ENCODE assay signal across 8 mouse cellular contexts in genomic region chr9:108782836-108783547, GRCm38 (mm10). TPM values are rescaled to one million over a fixed set of nuclear protein-coding genes. Genes with fewer than 3 reads are reported as not detected.
A peak's percentile ranks its signal among the peaks of the same experiment; 100 is the strongest.
DNase-seq lines count a peak whose midpoint lies in the region; ATAC-seq lines count a peak whose summit lies in the region.

No protein-coding gene starts in this region.

- peak overlapping the region; percentile 90 for H3K4me3 ChIP-seq in kidney, embryonic 16.5 days (ENCODE audit: low read length)
- H3K4me3 ChIP-seq in hindbrain, embryonic 15.5 days: peak overlapping the region; percentile 69

- H3K27ac ChIP-seq in kidney, embryonic 16.5 days (ENCODE audit: low read length): no peak overlapping the region
- H3K27ac ChIP-seq in hindbrain, embryonic 15.5 days (replicated peaks): peak overlapping the region; percentile 95

- H3K4me1 ChIP-seq in kidney, embryonic 16.5 days (ENCODE audit: insufficient read depth, low read length): peaks cover 45% of the 10 kb centered on the region
- peaks cover 44% of the 10 kb centered on the region for H3K4me1 ChIP-seq in hindbrain, embryonic 15.5 days (replicated peaks)

- no peaks in the 10 kb centered on the region for H3K9me3 ChIP-seq in kidney, embryonic 16.5 days (ENCODE audit: low read length)
- H3K9me3 ChIP-seq in hindbrain, embryonic 15.5 days: no peaks in the 10 kb centered on the region

- H3K27me3 ChIP-seq in kidney, embryonic 16.5 days (ENCODE audit: insufficient read depth, low read length): no peaks in the 10 kb centered on the region
- H3K27me3 ChIP-seq in hindbrain, embryonic 15.5 days: no peaks in the 10 kb centered on the region

- ATAC-seq in kidney, embryonic 16.5 days (ENCODE audit: low FRiP score, low TSS enrichment): 0 out of 2 replicates have a peak, but pooled peaks have one; percentile 5
- ATAC-seq in hindbrain, embryonic 15.5 days (ENCODE audit: low FRiP score, low read depth): peak; percentile 15
- peak; percentile 6; the same call in 1 of the 2 replicates for ATAC-seq in monocyte, adult 5-6 weeks (replicated peaks; ENCODE audit: insufficient number of reproducible peaks, low FRiP score, low TSS enrichment, poor library complexity, severe bottlenecking)

- DNase-seq in kidney, postnatal 36 days: no peak
- peak; percentile 28 for DNase-seq in embryo, embryonic 11 days
- no peak for DNase-seq in layer of hippocampus, postnatal 10 days (ENCODE audit: low spot score in 2 of 2)
- DNase-seq in kidney, adult 18-20 months: no peak
- DNase-seq in kidney, postnatal 4 days: no peak

- H3K36me3 ChIP-seq in kidney, embryonic 16.5 days (ENCODE audit: insufficient read depth, low read length): peaks cover 6% of the 10 kb centered on the region; the same call in 1 of the 2 replicates
- no peaks in the 10 kb centered on the region for H3K36me3 ChIP-seq in hindbrain, embryonic 15.5 days

- 23% methylated on average over 9 of the region's 9 CpGs for WGBS in kidney, embryonic 16.5 days
- WGBS in hindbrain, embryonic 15.5 days: 5% methylated on average over 9 of the region's 9 CpGs

- H3K4me2 ChIP-seq in kidney, embryonic 16.5 days (replicated peaks; ENCODE audit: low read depth, low read length): peak overlapping the region; percentile 61
- H3K4me2 ChIP-seq in hindbrain, embryonic 15.5 days: peak overlapping the region; percentile 79

- H3K9ac ChIP-seq in kidney, embryonic 16.5 days (replicated peaks; ENCODE audit: low read length): peak overlapping the region; percentile 99
- H3K9ac ChIP-seq in hindbrain, embryonic 15.5 days: peak overlapping the region; percentile 46

RNA-seq across cellular contexts. Expression of gene Ip6k2, which starts 0.6 kb away (rescaled TPM):
- 100 and 109 TPM in 2 replicates for polyA plus RNA-seq in kidney, embryonic 16.5 days (2015; fragmentation: Nextera tagmentation; extraction: Ambion mirVana)
- polyA plus RNA-seq in hindbrain, embryonic 15.5 days (2015; fragmentation: Nextera tagmentation; extraction: Ambion mirVana): 180 and 206 TPM in 2 replicates
- total RNA-seq in monocyte, adult 5-6 weeks (2017): 34.7 to 78.2 TPM (median 74.6 TPM) in 3 replicates
- total RNA-seq in layer of hippocampus, postnatal 10 days (2021): 100 to 1,000 TPM; 180 to 190 TPM

RNA-seq across cellular contexts. Expression of gene Nckipsd, which starts 25.2 kb away (rescaled TPM):
- 17.7 and 23.6 TPM in 2 replicates for polyA plus RNA-seq in kidney, embryonic 16.5 days (2015; fragmentation: Nextera tagmentation; extraction: Ambion mirVana)
- 30.3 and 30.7 TPM in 2 replicates for polyA plus RNA-seq in hindbrain, embryonic 15.5 days (2015; fragmentation: Nextera tagmentation; extraction: Ambion mirVana)
- total RNA-seq in monocyte, adult 5-6 weeks (2017): 1.8 to 7.4 TPM (median 4.9 TPM) in 3 replicates
- 10 to 100 TPM; 40.7 to 43.4 TPM for total RNA-seq in layer of hippocampus, postnatal 10 days (2021)

RNA-seq across cellular contexts. Expression of gene Celsr3, which starts 43.1 kb away (rescaled TPM):
- polyA plus RNA-seq in kidney, embryonic 16.5 days (2015; fragmentation: Nextera tagmentation; extraction: Ambion mirVana): 0.12 and 0.26 TPM in 2 replicates
- polyA plus RNA-seq in hindbrain, embryonic 15.5 days (2015; fragmentation: Nextera tagmentation; extraction: Ambion mirVana): 12.7 and 14.6 TPM in 2 replicates
- 0.48 to 2.7 TPM (median 0.68 TPM) in 3 replicates for total RNA-seq in monocyte, adult 5-6 weeks (2017)
- 10 to 100 TPM; 64.6 to 78.9 TPM for total RNA-seq in layer of hippocampus, postnatal 10 days (2021)

Comparison
In these comparisons a context has a peak if more than half of its experiments do, and no peak if none do; other contexts are left out.
1. RNA of gene Celsr3, which starts 43.1 kb away (total RNA-seq): 64.6 to 78.9 TPM in layer of hippocampus, postnatal 10 days; 0.48 to 2.7 TPM in monocyte, adult 5-6 weeks; every median in the first group is over 10 times any median in the second.
2. Peak in every context shown above with its lines, with median percentiles within 50 percentile points of each other: ATAC-seq.